Mouse (Mus musculus) right cerebral cortex, adult 2 months (tissue): ENCODE measurements around the gene Ccdc88a.
A peak's percentile ranks its signal among the peaks of the same experiment; 100 is the strongest.

ENCODE experiments used
- DNase-seq, 2 experiments: peaks; one replicate each; pipeline ENCODE4 v3.0.0; 2021 to 2022; ENCODE audit warnings: low spot score in 2 of 2

Gene Ccdc88a

GRCm38 (mm10) chr11:29373396-29374273 lies at the start of gene Ccdc88a:
Gene Ccdc88a, plus strand, starts transcription at chr11:29373658.
- peak; percentile 97 for DNase-seq

DNA sequence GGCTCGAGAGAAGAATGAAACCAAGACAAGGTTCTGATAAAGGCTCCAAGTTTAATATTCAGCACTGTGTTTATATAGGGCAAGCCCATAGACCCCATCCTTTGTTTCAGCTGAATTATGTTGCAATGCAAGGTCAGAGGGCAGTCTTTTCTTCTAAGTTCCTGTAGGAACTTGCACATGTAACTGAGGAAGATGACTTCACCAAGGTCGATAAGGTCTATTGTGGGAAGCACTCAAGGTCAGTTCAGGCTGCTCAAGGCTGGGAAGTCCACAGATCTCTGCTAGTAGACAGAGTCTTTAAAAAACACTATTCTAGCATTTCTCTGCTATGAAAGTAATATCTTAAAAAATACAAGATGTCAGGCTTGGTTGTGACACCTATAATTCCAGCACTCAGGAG lies 38.0 kb upstream of the Ccdc88a start:
- no peak for DNase-seq

DNA sequence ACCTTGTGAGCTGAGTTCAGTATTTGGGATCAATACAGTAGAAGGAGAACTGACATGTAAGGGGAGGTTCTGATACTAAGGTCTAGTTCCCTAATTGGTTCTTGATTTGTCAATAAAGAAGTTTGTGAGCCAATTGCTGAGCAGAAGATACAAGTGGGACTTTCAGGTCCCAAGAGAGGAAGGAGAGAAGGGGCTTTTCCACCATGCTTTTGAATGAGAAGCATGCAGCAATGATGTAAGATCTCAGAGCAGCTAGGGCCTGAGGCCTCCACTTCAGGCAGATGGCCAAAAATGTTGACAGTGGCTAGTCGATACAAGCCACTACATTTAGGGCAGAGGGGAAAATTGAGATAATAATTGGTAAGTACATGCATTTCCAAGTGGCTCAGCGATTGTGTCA lies 32.2 kb upstream of the Ccdc88a start:
- DNase-seq, result no peak

GRCm38 (mm10) chr11:29344891-29345657 lies 28.4 kb upstream of the Ccdc88a start:
- no peak for DNase-seq

DNA sequence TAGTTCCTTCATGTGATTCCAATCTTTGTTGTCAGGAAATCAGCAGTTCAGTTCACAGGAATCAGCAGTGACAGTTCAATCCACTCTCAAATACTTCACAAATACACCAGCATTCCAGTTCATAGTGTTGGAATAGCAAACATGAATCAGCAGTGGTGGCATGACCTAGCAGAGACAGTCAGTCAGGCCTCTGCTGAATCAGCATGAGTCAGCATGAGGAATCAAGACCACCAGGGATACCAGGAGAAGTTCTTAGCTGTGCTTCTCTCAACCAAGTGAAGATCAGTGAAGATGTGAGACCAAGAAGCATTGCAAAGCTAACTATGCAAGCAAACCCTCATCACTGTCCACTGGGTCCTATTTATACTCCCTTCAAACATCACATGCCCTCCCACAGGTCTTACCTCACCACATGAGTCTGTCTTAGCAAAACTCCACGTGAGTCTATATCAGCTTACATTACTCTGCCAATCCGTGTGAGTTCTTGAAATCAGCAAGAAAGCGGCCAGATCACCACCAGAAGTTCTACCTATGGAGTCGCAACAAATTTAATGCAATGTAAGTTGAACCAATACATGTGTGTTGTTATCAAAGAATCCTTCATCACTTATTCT lies 27.7 kb upstream of the Ccdc88a start:
- no peak for DNase-seq

GRCm38 (mm10) chr11:29350891-29351290 lies 22.6 kb upstream of the Ccdc88a start:
- no peak for DNase-seq

DNA sequence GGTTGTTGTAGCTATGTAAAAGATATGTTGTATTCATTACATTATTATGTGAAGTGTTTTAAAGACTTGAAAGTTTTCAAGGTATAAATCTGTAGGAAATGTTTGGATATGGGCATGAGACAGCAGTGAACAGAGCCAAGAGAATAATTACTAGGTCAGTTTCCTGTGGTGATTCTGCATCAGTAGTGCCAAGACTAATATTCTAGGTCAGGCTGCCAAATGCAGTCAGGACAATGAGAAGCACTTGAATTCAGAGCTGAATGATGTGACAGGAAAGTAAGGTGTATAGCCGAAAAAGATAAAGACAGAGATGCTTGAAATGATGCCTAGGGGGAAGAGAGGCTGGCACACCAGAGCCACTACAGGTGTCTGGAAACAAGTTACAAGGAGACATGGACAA lies 21.2 kb upstream of the Ccdc88a start:
- no peak for DNase-seq

- DNase-seq, result no peak
Observed at GRCm38 (mm10) chr11:29368161-29368560, 5.3 kb upstream of the Ccdc88a start.

DNA sequence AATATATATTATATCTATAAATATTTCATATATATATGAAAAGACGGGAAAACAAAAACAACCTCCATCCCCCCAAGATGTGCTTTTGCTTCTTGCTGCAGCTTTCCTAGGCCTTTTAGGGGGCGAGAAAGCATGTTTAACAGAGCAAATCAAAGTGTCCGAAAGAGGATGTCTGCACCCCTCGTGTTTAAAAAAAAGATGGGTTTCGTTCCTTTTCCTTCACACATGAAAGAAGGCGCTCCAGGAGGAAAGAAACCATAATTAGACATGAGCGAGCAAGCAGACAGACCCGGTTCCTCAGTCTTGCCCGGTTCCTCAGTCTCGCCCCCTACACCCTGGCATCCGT lies 435 bp upstream of the Ccdc88a start:
- no peak for DNase-seq

DNA sequence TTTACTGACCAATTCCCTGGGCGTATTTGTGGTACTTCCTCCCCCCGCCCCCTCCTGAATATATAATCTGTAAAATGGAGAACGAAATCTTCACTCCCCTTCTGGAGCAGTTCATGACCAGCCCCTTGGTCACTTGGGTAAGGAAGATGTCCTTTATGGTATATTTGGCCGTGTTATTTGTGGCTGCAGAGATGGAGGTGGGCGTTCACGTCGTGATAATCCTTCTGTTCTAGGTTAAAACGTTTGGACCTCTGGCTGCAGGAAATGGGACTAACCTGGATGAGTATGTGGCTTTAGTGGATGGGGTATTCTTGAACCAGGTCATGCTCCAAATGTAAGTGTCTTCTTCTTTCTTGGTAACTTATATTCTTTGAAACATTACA lies 807 bp downstream of the Ccdc88a start:
- peak in 1 of 2 experiments; percentile 33 for DNase-seq

DNA sequence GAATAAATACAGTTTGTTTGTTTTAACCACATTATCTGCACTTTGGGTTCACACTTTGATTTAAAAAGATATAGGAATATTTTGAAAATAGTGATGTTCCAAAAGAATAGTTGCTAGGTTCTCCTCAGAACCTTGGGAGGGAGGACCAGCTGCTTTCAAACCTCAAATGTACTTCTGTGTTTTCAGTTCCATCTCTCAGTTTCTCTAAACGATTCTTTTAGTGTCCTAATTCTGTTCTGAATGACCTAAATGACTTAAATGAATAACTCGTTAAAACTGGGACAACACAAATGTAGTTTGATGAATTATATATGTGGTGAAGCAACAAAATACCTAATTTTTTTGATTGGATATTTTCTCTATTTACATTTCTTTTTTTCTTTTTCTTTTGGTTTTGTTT lies 3.2 kb downstream of the Ccdc88a start:
- no peak for DNase-seq

DNA sequence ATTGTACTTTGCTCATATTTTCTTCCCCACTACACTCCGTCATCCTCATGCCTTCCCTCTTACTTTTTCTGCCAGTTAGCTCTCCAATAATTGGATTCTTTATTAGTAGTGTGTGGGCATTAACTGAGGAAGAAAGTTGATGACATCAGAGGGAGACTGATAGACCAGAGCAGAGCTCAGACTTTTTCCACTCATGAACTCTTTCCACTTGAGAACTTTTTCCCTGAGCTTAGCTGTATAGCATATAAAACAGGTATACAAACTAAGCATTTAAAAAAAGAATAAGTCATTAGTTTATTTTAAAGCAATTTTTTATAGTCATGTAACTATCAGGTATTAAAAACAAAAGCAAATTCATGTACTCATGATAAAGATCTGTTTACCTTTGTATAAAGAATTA lies 5.3 kb downstream of the Ccdc88a start:
- DNase-seq, result no peak

GRCm38 (mm10) chr11:29383493-29383892 lies 10.0 kb downstream of the Ccdc88a start:
- DNase-seq, result no peak

GRCm38 (mm10) chr11:29384001-29384400 lies 10.5 kb downstream of the Ccdc88a start:
- no peak for DNase-seq

- DNase-seq, result no peak
Observed at GRCm38 (mm10) chr11:29384617-29385016, 11.2 kb downstream of the Ccdc88a start.

DNA sequence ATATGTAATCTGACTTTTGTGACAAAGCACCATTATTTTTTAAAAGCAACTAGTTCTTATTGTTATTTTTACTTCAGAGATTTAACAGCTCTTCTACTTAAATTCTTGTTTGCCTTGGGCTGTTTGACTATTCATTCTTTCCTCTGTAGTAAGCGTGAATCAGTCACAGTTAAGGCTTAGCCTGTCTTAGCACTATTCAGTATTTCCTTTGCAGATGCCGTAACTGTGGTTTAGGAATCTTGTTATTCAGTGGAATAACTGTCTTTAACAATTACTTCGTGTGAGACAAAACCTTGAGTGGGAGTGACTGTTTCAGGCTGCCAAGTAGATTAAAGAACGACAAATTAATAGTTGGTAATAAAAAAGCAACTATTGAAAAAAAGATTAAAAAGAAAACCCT lies 16.5 kb downstream of the Ccdc88a start:
- DNase-seq, result no peak

- no peak for DNase-seq
Observed at GRCm38 (mm10) chr11:29395135-29395746, 21.8 kb downstream of the Ccdc88a start.

DNA sequence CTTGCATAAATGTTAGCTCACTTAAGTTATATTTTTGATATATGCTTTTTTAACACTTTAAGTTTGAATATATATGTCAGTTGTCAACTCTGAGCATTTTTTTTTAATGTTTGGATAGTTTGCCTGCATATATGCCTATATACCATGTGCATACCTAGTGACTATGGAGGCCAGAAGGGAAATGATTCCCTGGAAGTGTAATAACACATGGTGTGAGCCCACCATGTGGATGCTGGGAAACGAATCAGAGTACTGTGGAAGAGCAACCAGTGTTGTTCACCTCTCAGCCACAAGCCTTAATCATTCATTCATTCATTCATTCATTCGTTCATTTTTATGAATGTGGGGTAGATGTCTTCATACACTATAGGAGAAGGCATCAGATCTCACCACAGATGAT lies 26.9 kb downstream of the Ccdc88a start:
- DNase-seq, result no peak

- DNase-seq, result no peak
Observed at GRCm38 (mm10) chr11:29406292-29406691, 32.8 kb downstream of the Ccdc88a start.

GRCm38 (mm10) chr11:29423496-29423895 lies 50.0 kb downstream of the Ccdc88a start:
- DNase-seq, result no peak

DNA sequence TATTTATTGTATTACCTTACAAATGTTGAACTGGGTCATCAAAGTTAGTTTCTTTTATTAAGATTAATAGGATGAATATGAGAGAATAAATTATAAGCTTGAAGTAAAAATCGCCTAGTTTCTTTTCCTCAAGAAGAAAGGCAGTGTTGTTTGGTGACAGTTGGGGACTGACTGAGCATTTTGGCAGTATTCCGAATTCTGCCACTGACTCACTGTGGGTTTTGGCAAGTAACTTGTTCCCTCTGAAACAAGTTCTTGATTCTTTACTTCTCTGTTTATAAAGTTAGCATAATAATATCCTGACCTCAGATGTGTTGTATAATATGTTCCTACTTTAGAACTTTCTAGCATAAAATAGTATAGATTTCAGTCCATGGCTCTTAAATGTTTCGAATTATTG lies 55.3 kb downstream of the Ccdc88a start:
- DNase-seq, result peak; percentile 51 to 63

DNA sequence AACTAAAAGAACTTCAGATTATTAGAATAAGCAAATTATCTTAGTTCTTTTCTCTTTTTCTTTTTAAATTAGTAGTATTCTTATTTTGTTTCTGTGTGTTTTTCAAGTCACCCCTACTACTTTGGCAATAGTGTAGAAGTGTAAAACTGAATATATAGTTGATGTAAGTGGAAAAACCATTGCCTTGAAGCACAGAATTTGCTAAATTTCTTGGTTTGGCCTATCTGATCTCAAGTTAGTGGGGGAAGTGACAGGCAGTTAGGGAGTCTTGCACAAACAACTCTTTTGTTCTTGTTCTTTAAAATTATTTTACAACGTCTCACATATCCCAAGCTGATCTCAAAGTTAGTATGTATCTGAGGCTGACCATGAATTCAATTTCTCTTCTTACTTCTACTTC lies 57.6 kb downstream of the Ccdc88a start:
- no peak for DNase-seq
